Mouse (Mus musculus): ENCODE measurements at regions not wholly inside any gene's neighbourhood (a gene's known extent, or its start where the extent isn't known, plus 50 kb on each side); places are given as distances from the start of the nearest gene placed in this dataset.

DNA sequence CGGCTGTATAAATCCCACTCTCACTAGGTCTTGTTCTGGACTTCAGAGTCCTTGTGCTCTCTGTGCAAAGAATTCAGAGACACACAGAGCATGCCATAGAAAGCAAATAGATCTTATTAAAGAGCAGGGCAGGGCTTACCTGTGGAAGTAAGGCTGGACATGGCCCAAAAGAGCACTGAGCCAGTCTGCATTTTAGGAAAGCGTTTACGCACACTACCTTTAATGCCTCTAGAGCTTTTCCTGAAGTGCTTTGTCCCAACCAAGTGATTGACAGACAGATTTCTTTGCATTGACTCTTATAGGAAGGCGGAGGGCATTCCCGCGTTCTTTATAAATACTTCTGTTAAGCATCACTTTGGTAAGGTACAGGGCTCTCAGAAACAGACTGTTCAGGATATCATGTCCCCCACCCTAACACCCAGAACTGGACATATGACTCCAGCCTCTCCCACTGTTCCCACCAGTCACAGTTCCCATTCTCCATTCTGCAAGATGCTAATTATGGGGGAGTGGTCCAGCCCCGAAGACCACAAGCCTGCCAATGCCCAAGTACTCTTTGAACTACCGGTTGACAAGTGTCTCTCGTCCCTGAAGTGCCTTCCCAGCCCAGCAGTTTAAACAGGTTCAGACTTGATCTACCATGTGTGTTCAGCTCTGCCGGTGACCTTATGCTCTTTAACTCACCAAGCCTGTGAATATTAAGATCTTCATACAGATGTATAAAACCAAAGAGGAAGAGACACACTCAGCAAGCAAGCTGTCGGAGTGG lies 369.7 kb downstream of the Etnk1 start:
- Histone ChIP-seq H3K27ac (no peak overlapping the region), H3K36me3 (replicated peaks) (no peaks in the 10 kb centered on the region), H3K27me3 (replicated peaks) (no peaks in the 10 kb centered on the region), H3K4me2 (no peak overlapping the region), H3K9me3 (no peaks in the 10 kb centered on the region), H3K9ac (no peak overlapping the region), H3K4me3 (no peak overlapping the region), H3K4me1 (no peaks in the 10 kb centered on the region)
- WGBS, result 85% methylated on average over 11 of the region's 11 CpGs
- ATAC-seq (replicated peaks), result no peak

- 85% methylated on average over 10 of the region's 10 CpGs for WGBS
- ATAC-seq (replicated peaks), result no peak
- Histone ChIP-seq H3K4me1 (no peaks in the 10 kb centered on the region), H3K36me3 (replicated peaks) (no peaks in the 10 kb centered on the region), H3K4me2 (no peak overlapping the region), H3K9ac (no peak overlapping the region), H3K9me3 (no peaks in the 10 kb centered on the region), H3K27me3 (replicated peaks) (no peaks in the 10 kb centered on the region), H3K27ac (no peak overlapping the region), H3K4me3 (no peak overlapping the region)
Measured at GRCm38 (mm10) chr6:143547406-143547903, 380.4 kb downstream of the Etnk1 start.

DNA sequence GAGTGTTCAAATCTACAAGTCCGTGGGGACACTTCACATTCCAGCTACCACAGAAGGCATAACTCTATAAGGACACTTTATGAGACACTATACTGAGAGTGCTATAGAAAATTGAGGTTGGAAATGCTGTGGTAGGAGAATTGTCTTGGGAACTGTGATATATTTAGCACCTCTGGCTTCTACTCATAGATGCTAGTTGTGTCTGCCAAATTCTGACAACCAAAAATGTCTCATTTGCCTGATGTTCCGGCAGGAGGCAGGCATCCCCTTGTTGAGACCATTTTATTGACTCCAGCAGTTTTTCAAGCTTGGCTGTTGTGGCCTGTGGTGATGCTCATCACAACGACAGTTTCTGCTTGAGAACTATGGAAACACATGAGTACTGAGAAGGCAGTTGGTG lies 387.9 kb downstream of the Etnk1 start:
- Histone ChIP-seq H3K27ac (no peak overlapping the region), H3K27me3 (replicated peaks) (no peaks in the 10 kb centered on the region), H3K36me3 (replicated peaks) (no peaks in the 10 kb centered on the region), H3K4me1 (no peaks in the 10 kb centered on the region), H3K9me3 (no peaks in the 10 kb centered on the region), H3K4me2 (no peak overlapping the region), H3K4me3 (no peak overlapping the region), H3K9ac (no peak overlapping the region)
- WGBS, result 86% methylated on average over 3 of the region's 3 CpGs
- ATAC-seq (replicated peaks), result no peak

GRCm38 (mm10) chr6:143558046-143558884 lies 391.2 kb downstream of the Etnk1 start:
- ATAC-seq (replicated peaks), result no peak
- H3K36me3 ChIP-seq (replicated peaks), result no peaks in the 10 kb centered on the region
- H3K4me2 ChIP-seq, result no peak overlapping the region
- H3K4me1 ChIP-seq, result no peaks in the 10 kb centered on the region
- WGBS, result 76% methylated on average over 11 of the region's 11 CpGs
- H3K27ac ChIP-seq, result no peak overlapping the region
- no peaks in the 10 kb centered on the region for H3K27me3 ChIP-seq (replicated peaks)
- no peak overlapping the region for H3K9ac ChIP-seq
- no peaks in the 10 kb centered on the region for H3K9me3 ChIP-seq
- no peak overlapping the region for H3K4me3 ChIP-seq

DNA sequence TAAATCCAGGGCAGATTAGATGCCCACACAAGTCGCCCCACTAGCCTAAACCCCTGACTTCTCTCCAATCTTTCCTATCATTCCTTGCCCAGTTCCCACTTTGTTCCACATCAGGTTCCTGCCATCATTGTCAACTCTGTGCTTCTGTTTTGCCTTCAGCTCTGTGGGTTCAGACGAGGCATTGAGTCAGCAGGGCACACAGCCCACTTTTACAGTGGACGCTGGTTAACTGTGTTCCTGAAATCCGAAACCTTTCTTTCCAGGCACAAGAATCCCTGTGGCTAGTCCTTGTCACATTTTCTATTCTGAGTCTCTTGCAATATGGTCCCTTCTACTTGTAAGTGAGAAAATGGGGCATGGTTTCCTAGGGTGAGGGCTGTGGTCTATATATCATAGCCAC lies 392.3 kb downstream of the Etnk1 start:
- H3K27ac ChIP-seq, result no peak overlapping the region
- no peak overlapping the region for H3K9ac ChIP-seq
- H3K27me3 ChIP-seq (replicated peaks), result no peaks in the 10 kb centered on the region
- H3K9me3 ChIP-seq, result no peaks in the 10 kb centered on the region
- H3K4me3 ChIP-seq, result no peak overlapping the region
- no peaks in the 10 kb centered on the region for H3K36me3 ChIP-seq (replicated peaks)
- no peaks in the 10 kb centered on the region for H3K4me1 ChIP-seq
- no peak for ATAC-seq (replicated peaks)
- H3K4me2 ChIP-seq, result no peak overlapping the region
- 73% methylated on average over 4 of the region's 4 CpGs for WGBS

DNA sequence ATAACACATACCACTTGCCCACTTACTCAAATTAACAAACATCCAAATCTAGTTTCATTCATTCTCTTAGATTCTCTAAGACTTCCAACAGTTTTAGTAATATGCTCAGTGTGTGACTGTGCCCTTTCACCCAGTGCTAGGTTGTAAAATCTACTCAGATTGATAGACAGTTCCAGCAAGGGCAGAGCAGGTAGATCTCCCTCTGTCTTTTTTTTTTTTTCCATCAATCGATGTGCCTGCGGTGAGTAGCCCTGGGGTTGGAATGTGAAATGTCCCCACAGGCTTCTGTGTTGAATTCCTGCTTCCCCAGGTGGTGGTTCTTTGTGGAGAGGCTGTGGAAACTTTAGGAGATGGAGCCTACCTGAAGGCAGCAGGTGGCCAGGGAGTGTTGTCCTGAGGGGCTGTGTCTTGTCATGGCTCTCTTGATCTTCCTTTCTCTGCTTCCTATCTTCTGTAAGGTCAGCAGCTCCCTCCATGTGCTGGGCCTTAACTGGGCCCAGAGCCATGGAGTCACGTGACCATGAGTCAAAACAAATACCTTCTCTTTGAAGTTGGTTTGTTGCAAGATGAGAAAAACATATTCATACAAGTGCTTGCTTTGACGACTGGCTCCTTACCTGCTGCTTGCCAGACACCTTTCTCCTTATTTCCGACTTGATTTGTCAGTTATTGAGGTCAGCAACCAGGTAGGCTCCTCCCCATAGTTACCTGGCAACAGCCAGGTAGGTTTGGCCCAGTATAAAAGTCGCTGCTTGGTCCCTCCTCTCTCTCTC lies 394.5 kb downstream of the Etnk1 start:
- Histone ChIP-seq H3K27me3 (replicated peaks) (no peaks in the 10 kb centered on the region), H3K9me3 (no peaks in the 10 kb centered on the region), H3K36me3 (replicated peaks) (no peaks in the 10 kb centered on the region), H3K4me3 (no peak overlapping the region), H3K4me1 (no peaks in the 10 kb centered on the region), H3K4me2 (no peak overlapping the region), H3K9ac (no peak overlapping the region), H3K27ac (no peak overlapping the region)
- ATAC-seq (replicated peaks), result no peak
- WGBS, result 73% methylated on average over 6 of the region's 6 CpGs

GRCm38 (mm10) chr6:143571356-143572115 lies 404.5 kb downstream of the Etnk1 start:
- H3K27ac ChIP-seq, result no peak overlapping the region
- no peak overlapping the region for H3K4me3 ChIP-seq
- no peak overlapping the region for H3K9ac ChIP-seq
- no peaks in the 10 kb centered on the region for H3K27me3 ChIP-seq (replicated peaks)
- H3K36me3 ChIP-seq (replicated peaks), result no peaks in the 10 kb centered on the region
- no peaks in the 10 kb centered on the region for H3K4me1 ChIP-seq
- 64% methylated on average over 24 of the region's 24 CpGs for WGBS
- no peak for ATAC-seq (replicated peaks)
- no peak overlapping the region for H3K4me2 ChIP-seq
- no peaks in the 10 kb centered on the region for H3K9me3 ChIP-seq

DNA sequence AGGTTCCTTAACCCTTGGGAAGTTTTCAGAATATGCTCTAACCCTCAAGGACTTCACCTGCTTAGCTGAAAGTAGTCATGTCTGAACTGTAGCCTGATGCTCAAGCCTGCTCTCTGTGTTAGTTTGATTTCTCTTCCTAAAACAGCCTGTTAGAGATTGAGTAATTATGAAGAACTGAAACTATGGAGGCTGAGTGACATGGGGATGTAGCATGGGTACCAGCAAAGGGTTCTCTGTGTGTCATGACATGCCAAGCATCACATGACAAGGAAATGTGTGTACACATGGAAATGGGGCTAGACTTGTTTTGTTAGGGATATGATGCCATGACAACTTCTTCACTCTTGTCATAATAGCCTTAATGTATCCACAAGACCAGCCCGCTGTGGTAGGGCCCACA lies 412.2 kb downstream of the Etnk1 start:
- no peak overlapping the region for H3K4me3 ChIP-seq
- H3K9ac ChIP-seq, result no peak overlapping the region
- H3K4me2 ChIP-seq, result no peak overlapping the region
- no peaks in the 10 kb centered on the region for H3K36me3 ChIP-seq (replicated peaks)
- ATAC-seq (replicated peaks), result no peak
- no peaks in the 10 kb centered on the region for H3K4me1 ChIP-seq
- H3K27me3 ChIP-seq (replicated peaks), result no peaks in the 10 kb centered on the region
- 97% methylated on average over 1 of the region's 1 CpGs for WGBS
- H3K9me3 ChIP-seq, result no peaks in the 10 kb centered on the region
- no peak overlapping the region for H3K27ac ChIP-seq

DNA sequence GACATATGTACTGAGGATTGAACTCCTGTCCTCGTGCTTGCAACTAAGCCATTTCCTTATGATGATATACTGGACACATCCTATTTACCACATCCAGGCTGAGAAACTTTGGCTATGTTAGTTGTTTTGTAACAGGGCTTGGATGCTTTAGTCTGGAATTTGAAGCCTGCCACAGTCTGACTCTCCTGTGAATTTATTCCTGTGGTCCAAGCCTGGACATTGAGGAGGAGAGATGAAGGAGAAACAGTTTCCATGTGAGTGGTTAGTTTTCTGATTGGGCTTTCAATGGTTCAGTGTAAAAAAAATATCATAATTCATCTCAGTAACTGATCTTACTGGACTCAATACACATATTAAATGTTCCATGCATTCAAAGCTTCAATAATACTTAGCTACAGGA lies 422.6 kb downstream of the Etnk1 start:
- Histone ChIP-seq H3K9ac (no peak overlapping the region), H3K4me2 (no peak overlapping the region)
- no peak for ATAC-seq (replicated peaks)

GRCm38 (mm10) chr6:143590231-143590630 lies 423.2 kb downstream of the Etnk1 start:
- WGBS, result 88% methylated on average over 4 of the region's 4 CpGs

More for the DNA sequence above, 422.6 kb downstream of the Etnk1 start:
- no peaks in the 10 kb centered on the region for H3K27me3 ChIP-seq (replicated peaks)
- H3K27ac ChIP-seq, result no peak overlapping the region
- H3K4me3 ChIP-seq, result no peak overlapping the region
- H3K4me1 ChIP-seq, result no peaks in the 10 kb centered on the region
- no peaks in the 10 kb centered on the region for H3K9me3 ChIP-seq
- H3K36me3 ChIP-seq (replicated peaks), result no peaks in the 10 kb centered on the region
- 68% methylated on average over 1 of the region's 1 CpGs for WGBS

GRCm38 (mm10) chr6:143592490-143592889 lies 425.5 kb downstream of the Etnk1 start:
- Histone ChIP-seq H3K27me3 (replicated peaks) (no peaks in the 10 kb centered on the region), H3K9me3 (no peaks in the 10 kb centered on the region), H3K4me2 (no peak overlapping the region), H3K36me3 (replicated peaks) (no peaks in the 10 kb centered on the region), H3K4me1 (no peaks in the 10 kb centered on the region), H3K9ac (no peak overlapping the region), H3K4me3 (no peak overlapping the region), H3K27ac (no peak overlapping the region)
- ATAC-seq (replicated peaks), result no peak
- WGBS, result 82% methylated on average over 3 of the region's 3 CpGs

More at GRCm38 (mm10) chr6:143590231-143590630, 423.2 kb downstream of the Etnk1 start:
- no peak overlapping the region for H3K4me3 ChIP-seq
- no peak overlapping the region for H3K27ac ChIP-seq
- ATAC-seq (replicated peaks), result no peak
- no peak overlapping the region for H3K4me2 ChIP-seq
- no peaks in the 10 kb centered on the region for H3K4me1 ChIP-seq
- no peaks in the 10 kb centered on the region for H3K36me3 ChIP-seq (replicated peaks)
- H3K9ac ChIP-seq, result no peak overlapping the region
- no peaks in the 10 kb centered on the region for H3K9me3 ChIP-seq
- no peaks in the 10 kb centered on the region for H3K27me3 ChIP-seq (replicated peaks)

Measured in midbrain, embryonic 15.5 days (tissue).